14 mouse cellular contexts compared by ENCODE assay signal in genomic region chr8:104383296-104383695, GRCm38 (mm10). TPM values are rescaled to one million over a fixed set of nuclear protein-coding genes. Genes with fewer than 3 reads are reported as not detected.
DNase-seq lines count a peak whose midpoint lies in the region; ATAC-seq and TF ChIP-seq lines count a peak whose summit lies in the region.
"Had no signal": no experiment of that assay in that cellular context is flagged by ENCODE, and none has a peak within 500 bp of the region (broad histone marks: within the 10 kb centered on the region; RNA-seq: fewer than 3 reads in every experiment).

No protein-coding gene starts in this region.

- WGBS in heart, embryonic 13.5 days, result 42% methylated on average over 2 of the region's 2 CpGs
- WGBS in liver, postnatal 0 days (ENCODE audit: insufficient replicate concordance), result 62% methylated on average over 2 of the region's 2 CpGs
- 75% methylated on average over 2 of the region's 2 CpGs for WGBS in liver, embryonic 11.5 days
- 64% methylated on average over 2 of the region's 2 CpGs for WGBS in intestine, embryonic 16.5 days
- WGBS in stomach, embryonic 15.5 days, result 48% methylated on average over 2 of the region's 2 CpGs

- H3K9ac ChIP-seq in heart, embryonic 13.5 days, result 0 out of 2 replicates have a peak overlapping the region, but pooled peaks have one; percentile 24
- H3K9ac ChIP-seq in liver, postnatal 0 days (replicated peaks), result no peak overlapping the region
- no peak overlapping the region for H3K9ac ChIP-seq in liver, embryonic 11.5 days (ENCODE audit: low read depth, low read length)
- H3K9ac ChIP-seq in intestine, embryonic 16.5 days (ENCODE audit: low read depth, low read length), result no peak overlapping the region
- H3K9ac ChIP-seq in stomach, embryonic 15.5 days, result no peak overlapping the region
- H3K9ac ChIP-seq: embryonic facial prominence, embryonic 13.5 days had no signal

- H3K4me3 ChIP-seq in heart, embryonic 13.5 days, result no peak overlapping the region
- no peak overlapping the region for H3K4me3 ChIP-seq in liver, postnatal 0 days (ENCODE audit: low read depth, low read length)
- H3K4me3 ChIP-seq in liver, embryonic 11.5 days (ENCODE audit: low read depth, low read length), result no peak overlapping the region
- no peak overlapping the region for H3K4me3 ChIP-seq in intestine, embryonic 16.5 days (ENCODE audit: low read length)
- no peak overlapping the region for H3K4me3 ChIP-seq in stomach, embryonic 15.5 days (replicated peaks)
- H3K4me3 ChIP-seq: embryonic facial prominence, embryonic 13.5 days had no signal

- H3K36me3 ChIP-seq in heart, embryonic 13.5 days, result no peaks in the 10 kb centered on the region
- H3K36me3 ChIP-seq in liver, postnatal 0 days (replicated peaks; ENCODE audit: insufficient read depth, low read length), result no peaks in the 10 kb centered on the region
- H3K36me3 ChIP-seq in liver, embryonic 11.5 days (ENCODE audit: control insufficient read depth, insufficient read depth, low read length), result no peaks in the 10 kb centered on the region
- H3K36me3 ChIP-seq in intestine, embryonic 16.5 days (ENCODE audit: control insufficient read depth, insufficient read depth, low read length), result no peaks in the 10 kb centered on the region
- H3K36me3 ChIP-seq in stomach, embryonic 15.5 days, result no peaks in the 10 kb centered on the region
- H3K36me3 ChIP-seq: embryonic facial prominence, embryonic 13.5 days had no signal

- no peak for TF ChIP-seq CTCF in liver, postnatal 0 days (IDR thresholded peaks at IDR 0.05; ENCODE audit: low read depth)

- TF ChIP-seq EP300 in liver, postnatal 0 days (IDR thresholded peaks at IDR 0.05; ENCODE audit: low read depth), result no peak

- no peaks in the 10 kb centered on the region for H3K9me3 ChIP-seq in heart, embryonic 13.5 days
- no peaks in the 10 kb centered on the region for H3K9me3 ChIP-seq in liver, postnatal 0 days (ENCODE audit: low read length)
- no peaks in the 10 kb centered on the region for H3K9me3 ChIP-seq in liver, embryonic 11.5 days (ENCODE audit: control insufficient read depth, low read length)
- no peaks in the 10 kb centered on the region for H3K9me3 ChIP-seq in intestine, embryonic 16.5 days (ENCODE audit: control insufficient read depth, low read length)
- H3K9me3 ChIP-seq in stomach, embryonic 15.5 days, result no peaks in the 10 kb centered on the region
- H3K9me3 ChIP-seq: embryonic facial prominence, embryonic 13.5 days had no signal

- no peak for DNase-seq in heart, adult 8-10 months (ENCODE audit: low spot score)
- DNase-seq in liver, postnatal 0 days, result no peak
- no peak for DNase-seq in liver, embryonic 11.5 days (ENCODE audit: low spot score)
- no peak for DNase-seq in left cerebral cortex, adult 8-10 months (ENCODE audit: low spot score in 2 of 2)
- DNase-seq in layer of hippocampus, postnatal 36 days, result no peak
- DNase-seq: cerebellum, postnatal 36 days; heart, postnatal 36 days; left cerebral cortex, postnatal 4 days; right cerebral cortex, adult 18-20 months had no signal

- H3K27ac ChIP-seq in heart, embryonic 13.5 days (replicated peaks), result no peak overlapping the region
- H3K27ac ChIP-seq in liver, postnatal 0 days (ENCODE audit: low read depth), result peak overlapping the region; percentile 62; the same call in 1 of the 2 replicates
- H3K27ac ChIP-seq in liver, embryonic 11.5 days (ENCODE audit: low read depth, low read length), result no peak overlapping the region
- peak overlapping the region; percentile 69 for H3K27ac ChIP-seq in intestine, embryonic 16.5 days (ENCODE audit: low read length)
- peak overlapping the region; percentile 68; the same call in 1 of the 2 replicates for H3K27ac ChIP-seq in stomach, embryonic 15.5 days
- H3K27ac ChIP-seq: embryonic facial prominence, embryonic 13.5 days had no signal

- H3K4me2 ChIP-seq in heart, embryonic 13.5 days, result no peak overlapping the region
- no peak overlapping the region for H3K4me2 ChIP-seq in liver, postnatal 0 days (ENCODE audit: low read depth, low read length)
- H3K4me2 ChIP-seq in liver, embryonic 11.5 days, result no peak overlapping the region
- no peak overlapping the region for H3K4me2 ChIP-seq in intestine, embryonic 16.5 days (ENCODE audit: low read depth, low read length)
- no peak overlapping the region for H3K4me2 ChIP-seq in stomach, embryonic 15.5 days
- H3K4me2 ChIP-seq: embryonic facial prominence, embryonic 13.5 days had no signal

- H3K27me3 ChIP-seq in heart, embryonic 13.5 days (replicated peaks), result no peaks in the 10 kb centered on the region
- no peaks in the 10 kb centered on the region for H3K27me3 ChIP-seq in liver, postnatal 0 days (ENCODE audit: insufficient read depth, low read length)
- no peaks in the 10 kb centered on the region for H3K27me3 ChIP-seq in liver, embryonic 11.5 days (replicated peaks; ENCODE audit: control insufficient read depth, insufficient read depth, low read length)
- H3K27me3 ChIP-seq in intestine, embryonic 16.5 days (replicated peaks; ENCODE audit: control insufficient read depth, insufficient read depth, low read length), result no peaks in the 10 kb centered on the region
- no peaks in the 10 kb centered on the region for H3K27me3 ChIP-seq in stomach, embryonic 15.5 days (replicated peaks)
- H3K27me3 ChIP-seq: embryonic facial prominence, embryonic 13.5 days had no signal

- no peak for ATAC-seq in heart, embryonic 13.5 days (ENCODE audit: extremely low read depth, insufficient number of reproducible peaks, low FRiP score, low TSS enrichment)
- ATAC-seq in liver, postnatal 0 days, result no peak
- no peak for ATAC-seq in liver, embryonic 11.5 days (replicated peaks; ENCODE audit: low FRiP score)
- ATAC-seq in intestine, embryonic 16.5 days, result no peak
- no peak for ATAC-seq in stomach, embryonic 15.5 days (ENCODE audit: insufficient read depth, low FRiP score, low read depth)
- ATAC-seq: activated CD4-positive, CD25-positive, alpha-beta regulatory T cell, adult 4 months had no signal

- peaks cover 70% of the 10 kb centered on the region for H3K4me1 ChIP-seq in heart, embryonic 13.5 days
- H3K4me1 ChIP-seq in liver, postnatal 0 days (ENCODE audit: insufficient read depth), result peaks cover 7% of the 10 kb centered on the region; the same call in 1 of the 2 replicates
- peaks cover 5% of the 10 kb centered on the region for H3K4me1 ChIP-seq in liver, embryonic 11.5 days (replicated peaks; ENCODE audit: control insufficient read depth, insufficient read depth, low read length)
- H3K4me1 ChIP-seq in intestine, embryonic 16.5 days (ENCODE audit: control insufficient read depth, insufficient read depth, low read length), result peaks cover 76% of the 10 kb centered on the region
- H3K4me1 ChIP-seq in stomach, embryonic 15.5 days, result peaks cover 40% of the 10 kb centered on the region

RNA-seq across cellular contexts. Expression of gene Cmtm4, which starts 12.3 kb away (rescaled TPM):
- polyA plus RNA-seq in heart, embryonic 13.5 days (2015; fragmentation: Nextera tagmentation; extraction: Ambion mirVana), result 1.2 and 1.6 TPM in 2 replicates
- total RNA-seq in heart, adult 8-10 months (2022), result 10 to 100 TPM; 10.7 to 11.8 (median 11.0) TPM
- 0.94 and 1.1 TPM in 2 replicates for polyA plus RNA-seq in liver, postnatal 0 days (2015; fragmentation: Nextera tagmentation; extraction: Ambion mirVana)
- polyA plus RNA-seq in liver, embryonic 11.5 days (2014; fragmentation: Nextera tagmentation; extraction: Ambion mirVana), result 1.2 and 1.3 TPM in 2 replicates
- polyA plus RNA-seq in intestine, embryonic 16.5 days (2015; fragmentation: Nextera tagmentation; extraction: Ambion mirVana), result 4.2 and 5.1 TPM in 2 replicates
- 6.2 and 6.4 TPM in 2 replicates for polyA plus RNA-seq in stomach, embryonic 15.5 days (2015; fragmentation: Nextera tagmentation; extraction: Ambion mirVana)
- 10 to 100 TPM; 73.0 to 80.9 (median 75.9) TPM for total RNA-seq in left cerebral cortex, adult 8-10 months (2022)
- total RNA-seq in layer of hippocampus, postnatal 36 days (2021), result 10 to 100 TPM; 59.5 to 62.7 TPM

RNA-seq across cellular contexts. Expression of gene Cmtm3, which starts 44.1 kb away (rescaled TPM):
- polyA plus RNA-seq in heart, embryonic 13.5 days (2015; fragmentation: Nextera tagmentation; extraction: Ambion mirVana), result 95.9 and 100 TPM in 2 replicates
- total RNA-seq in heart, adult 8-10 months (2022), result 10 to 100 TPM; 10.1 to 18.8 (median 14.9) TPM
- 24.9 and 25.0 TPM in 2 replicates for polyA plus RNA-seq in liver, postnatal 0 days (2015; fragmentation: Nextera tagmentation; extraction: Ambion mirVana)
- 62.4 and 65.0 TPM in 2 replicates for polyA plus RNA-seq in liver, embryonic 11.5 days (2014; fragmentation: Nextera tagmentation; extraction: Ambion mirVana)
- polyA plus RNA-seq in intestine, embryonic 16.5 days (2015; fragmentation: Nextera tagmentation; extraction: Ambion mirVana), result 98.2 and 105 TPM in 2 replicates
- 121 and 122 TPM in 2 replicates for polyA plus RNA-seq in stomach, embryonic 15.5 days (2015; fragmentation: Nextera tagmentation; extraction: Ambion mirVana)
- 10 to 100 TPM; 10.1 to 18.4 (median 12.6) TPM for total RNA-seq in left cerebral cortex, adult 8-10 months (2022)
- total RNA-seq in layer of hippocampus, postnatal 36 days (2021), result 10 to 100 TPM; 11.7 to 17.4 TPM

RNA-seq across cellular contexts. Expression of gene Dync1li2, which starts 59.6 kb away (rescaled TPM):
- polyA plus RNA-seq in heart, embryonic 13.5 days (2015; fragmentation: Nextera tagmentation; extraction: Ambion mirVana), result 45.0 and 51.1 TPM in 2 replicates
- total RNA-seq in heart, adult 8-10 months (2022), result 100 to 1,000 TPM in 2 of 4 experiments, 10 to 100 TPM in 2; 80.4 to 113 (median 96.5) TPM
- 7.7 and 8.4 TPM in 2 replicates for polyA plus RNA-seq in liver, postnatal 0 days (2015; fragmentation: Nextera tagmentation; extraction: Ambion mirVana)
- 31.4 and 33.1 TPM in 2 replicates for polyA plus RNA-seq in liver, embryonic 11.5 days (2014; fragmentation: Nextera tagmentation; extraction: Ambion mirVana)
- 38.7 and 39.7 TPM in 2 replicates for polyA plus RNA-seq in intestine, embryonic 16.5 days (2015; fragmentation: Nextera tagmentation; extraction: Ambion mirVana)
- 54.9 and 58.0 TPM in 2 replicates for polyA plus RNA-seq in stomach, embryonic 15.5 days (2015; fragmentation: Nextera tagmentation; extraction: Ambion mirVana)
- 100 to 1,000 TPM; 254 to 332 (median 270) TPM for total RNA-seq in left cerebral cortex, adult 8-10 months (2022)
- 100 to 1,000 TPM; 246 to 289 TPM for total RNA-seq in layer of hippocampus, postnatal 36 days (2021)

Comparison
In these comparisons a context has a peak if more than half of its experiments do, and no peak if none do; other contexts are left out.
1. H3K27ac ChIP-seq: peak in liver, postnatal 0 days (single experiment), intestine, embryonic 16.5 days (single experiment) and stomach, embryonic 15.5 days (single experiment); none in heart, embryonic 13.5 days (single experiment) and liver, embryonic 11.5 days (single experiment).